Mouse (Mus musculus): Measurements from ENCODE around the gene Ghdc. TPM values are rescaled to one million over a fixed set of nuclear protein-coding genes. Genes with fewer than 3 reads are reported as not detected.

The Ghdc gene
- polyA plus RNA-seq, 1 experiment from 2014 or later: 4.7 TPM

Other genes starting within 250 kb of the Ghdc start
- 348 and 359 TPM in 2 replicates for gene Acly, start 243.0 kb downstream of the Ghdc start, polyA plus RNA-seq (2016; fragmentation: Nextera tagmentation; extraction: Ambion mirVana)
- 2.7 and 3.2 TPM in 2 replicates for gene Ttc25, start 225.3 kb downstream of the Ghdc start, polyA plus RNA-seq (2016; fragmentation: Nextera tagmentation; extraction: Ambion mirVana)
- 29.1 and 29.2 TPM in 2 replicates for gene Cnp, start 196.1 kb downstream of the Ghdc start, polyA plus RNA-seq (2016; fragmentation: Nextera tagmentation; extraction: Ambion mirVana)
- 101 and 109 TPM in 2 replicates for gene Nkiras2, start 151.7 kb downstream of the Ghdc start, polyA plus RNA-seq (2016; fragmentation: Nextera tagmentation; extraction: Ambion mirVana)
- gene Dnajc7, start 150.8 kb downstream of the Ghdc start, polyA plus RNA-seq (2016; fragmentation: Nextera tagmentation; extraction: Ambion mirVana): 307 and 311 TPM in 2 replicates
- 0.53 and 0.74 TPM in 2 replicates for gene Zfp385c, start 78.5 kb downstream of the Ghdc start, polyA plus RNA-seq (2016; fragmentation: Nextera tagmentation; extraction: Ambion mirVana)
- 1.4 and 2.7 TPM in 2 replicates for gene Dhx58, start 66.7 kb downstream of the Ghdc start, polyA plus RNA-seq (2016; fragmentation: Nextera tagmentation; extraction: Ambion mirVana)
- gene Kat2a, start 58.5 kb downstream of the Ghdc start, polyA plus RNA-seq (2016; fragmentation: Nextera tagmentation; extraction: Ambion mirVana): 61.4 and 61.8 TPM in 2 replicates
- gene Hspb9, start 57.1 kb downstream of the Ghdc start, polyA plus RNA-seq (2016; fragmentation: Nextera tagmentation; extraction: Ambion mirVana): 0.35 and 0.38 TPM in 2 replicates
- 17.7 and 19.9 TPM in 2 replicates for gene Rab5c, start 32.7 kb downstream of the Ghdc start, polyA plus RNA-seq (2016; fragmentation: Nextera tagmentation; extraction: Ambion mirVana)
- gene Kcnh4, start 11.0 kb downstream of the Ghdc start, polyA plus RNA-seq (2016; fragmentation: Nextera tagmentation; extraction: Ambion mirVana): 6.0 and 6.2 TPM in 2 replicates
- not detected in 2 replicates for gene Hcrt, start 8.0 kb downstream of the Ghdc start, polyA plus RNA-seq (2016; fragmentation: Nextera tagmentation; extraction: Ambion mirVana)
- gene Stat5b, start 79.8 kb upstream of the Ghdc start, polyA plus RNA-seq (2016; fragmentation: Nextera tagmentation; extraction: Ambion mirVana): 17.3 and 20.5 TPM in 2 replicates
- gene Stat5a, start 88.4 kb upstream of the Ghdc start, polyA plus RNA-seq (2016; fragmentation: Nextera tagmentation; extraction: Ambion mirVana): 1.4 and 2.8 TPM in 2 replicates
- gene Stat3, start 168.6 kb upstream of the Ghdc start, polyA plus RNA-seq (2016; fragmentation: Nextera tagmentation; extraction: Ambion mirVana): 41.4 and 47.4 TPM in 2 replicates
- 51.4 and 63.2 TPM in 2 replicates for gene Cavin1, start 199.9 kb upstream of the Ghdc start, polyA plus RNA-seq (2016; fragmentation: Nextera tagmentation; extraction: Ambion mirVana)
- gene Atp6v0a1, start 238.5 kb upstream of the Ghdc start, polyA plus RNA-seq (2016; fragmentation: Nextera tagmentation; extraction: Ambion mirVana): 70.2 and 74.1 TPM in 2 replicates